Mouse (Mus musculus): Measurements from ENCODE around the gene Gm14305. TPM values are rescaled to one million over a fixed set of nuclear protein-coding genes. Genes with fewer than 3 reads are reported as not detected.
"Not testable (repeated sequence)": the region's sequence is repeated elsewhere in the genome, so short reads cannot be mapped to it uniquely, and the experiment has no call there.

Gene Gm14305
- polyA plus RNA-seq (2012; rRNA removed): 22.7 and 28.7 TPM in 2 replicates

GRCm38 (mm10) chr2:176708051-176708450 is at the start of gene Gm14305:
TSS of gene Gm14305 (plus strand) at chr2:176708328.
- peak; percentile 21 for DNase-seq (ENCODE audit: low spot score)

DNA sequence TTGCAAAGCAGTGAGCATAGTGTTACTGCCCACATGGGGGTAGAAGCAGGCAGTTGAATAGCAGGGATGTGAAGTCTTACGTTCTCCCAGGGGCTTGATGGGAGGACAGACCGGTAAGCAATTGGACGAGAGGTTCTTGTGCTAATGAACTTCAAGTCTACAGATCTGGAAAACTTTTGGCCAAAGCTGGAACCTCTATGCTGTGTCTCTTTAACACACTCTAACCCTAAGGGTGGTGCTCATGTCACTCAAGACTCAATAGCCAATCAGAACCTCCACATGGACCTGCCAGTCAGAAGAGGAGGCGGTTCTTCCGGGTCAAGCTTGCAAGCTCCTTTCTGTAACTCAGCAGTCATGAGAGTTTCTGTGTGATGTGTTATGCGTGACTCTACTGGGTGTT is 37.9 kb upstream of the Gm14305 start, which contains the start of gene Zfp973:
Zfp973 (plus strand) TSS at position 301 of the 400 bp plus-strand sequence.
- not testable (repeated sequence) for DNase-seq (ENCODE audit: low spot score)

Other genes starting within 250 kb of the Gm14305 start
- gene Gm14434, start 221.5 kb upstream of the Gm14305 start, polyA plus RNA-seq (2012; rRNA removed): 9.8 and 13.6 TPM in 2 replicates
- gene Zfp967, start 187.3 kb upstream of the Gm14305 start, polyA plus RNA-seq (2012; rRNA removed): not detected in 2 replicates
- 6.5 and 12.5 TPM in 2 replicates for gene Gm14308, start 72.0 kb upstream of the Gm14305 start, polyA plus RNA-seq (2012; rRNA removed)
- gene Zfp973, start 37.8 kb upstream of the Gm14305 start, polyA plus RNA-seq (2012; rRNA removed): 7.5 and 9.0 TPM in 2 replicates
- 13.2 and 17.8 TPM in 2 replicates for gene Gm14295, start 90.3 kb downstream of the Gm14305 start, polyA plus RNA-seq (2012; rRNA removed)
- not detected in 2 replicates for gene Gm14408, start 122.8 kb downstream of the Gm14305 start, polyA plus RNA-seq (2012; rRNA removed)
- 7.9 and 10.5 TPM in 2 replicates for gene Gm14296, start 219.5 kb downstream of the Gm14305 start, polyA plus RNA-seq (2012; rRNA removed)